Mouse (Mus musculus) skeletal muscle tissue, adult 2 months (tissue): ENCODE results near the gene Il15.

Source experiments
- DNase-seq: peaks from one replicate; pipeline ENCODE4 v3.0.0-alpha.2; 2012; ENCODE audit warnings: low read depth, low spot score

The Il15 gene

DNA sequence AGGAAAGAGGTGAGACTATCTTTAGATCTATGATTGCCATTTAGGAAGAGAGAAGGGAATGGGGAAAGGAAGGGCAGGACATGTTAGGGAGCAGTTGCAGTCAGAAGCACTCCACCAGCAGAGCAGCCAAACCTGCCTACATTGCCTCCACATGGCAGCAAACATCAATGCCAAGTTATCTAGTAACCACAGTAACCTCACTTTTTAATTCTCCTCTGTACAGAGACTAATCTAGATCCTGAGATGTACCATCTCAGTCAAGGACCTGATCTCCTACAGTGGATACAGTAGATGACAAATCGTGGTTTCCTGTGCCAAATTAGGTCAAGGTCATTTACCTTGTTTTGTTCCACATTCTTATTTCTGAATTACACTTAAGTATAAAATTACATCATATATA, 42.0 kb downstream of the Il15 start:
- no peak for DNase-seq

- DNase-seq: no peak
These were observed 46.9 kb downstream of the Il15 start for GRCm38 (mm10) chr8:82356091-82356490.

DNA sequence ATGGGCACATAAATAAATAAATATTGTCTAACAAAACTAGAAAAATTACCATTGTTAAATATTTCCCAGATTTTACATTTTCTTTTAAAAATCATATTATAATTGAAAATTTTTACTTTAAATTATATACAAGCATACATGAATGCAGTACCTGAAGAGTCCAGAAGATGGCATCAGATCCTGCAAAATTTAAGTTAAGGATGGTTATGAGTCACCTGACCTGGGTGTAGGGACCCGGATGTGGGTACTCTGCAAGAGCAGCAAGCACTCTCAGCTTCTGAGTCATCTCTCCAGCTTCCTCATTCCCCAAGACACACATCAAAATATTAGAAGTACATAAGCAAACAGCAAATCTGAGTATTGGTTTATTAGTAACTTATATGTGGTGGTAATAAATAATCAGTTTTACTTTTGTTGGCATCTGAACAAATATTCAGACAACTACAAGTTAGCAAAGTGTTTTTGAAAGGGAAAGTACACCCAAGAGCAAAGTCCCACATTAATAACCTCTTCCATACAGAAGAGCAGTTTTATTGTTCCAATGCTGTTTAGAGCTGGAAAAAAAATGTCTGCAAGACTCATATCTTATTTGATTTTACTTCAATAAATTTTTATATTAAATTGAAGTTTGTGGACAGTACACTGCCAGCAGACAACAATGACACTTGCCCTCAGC, 51.6 kb downstream of the Il15 start:
- DNase-seq: peak; percentile 9

GRCm38 (mm10) chr8:82349299-82349698, 53.7 kb downstream of the Il15 start:
- no peak for DNase-seq

DNA sequence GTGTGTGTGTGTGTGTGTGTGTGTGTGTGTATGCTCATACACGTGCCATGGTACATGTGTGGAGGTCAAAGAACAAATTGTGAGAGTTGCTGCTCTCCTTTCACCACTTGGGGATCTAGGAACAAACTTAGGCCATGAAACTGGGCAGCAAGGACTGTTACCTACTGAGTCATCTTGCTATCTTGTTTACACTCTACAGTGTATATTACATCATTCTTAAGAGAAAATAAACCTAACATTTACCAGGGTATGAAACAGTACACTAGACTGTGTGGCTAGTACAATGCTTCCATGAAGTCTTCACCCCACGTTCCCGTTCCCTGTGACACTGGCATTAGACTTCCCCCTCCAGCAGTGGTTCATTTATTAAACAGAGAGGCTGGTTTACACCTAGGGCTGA, 56.5 kb downstream of the Il15 start:
- DNase-seq: no peak

- peak; percentile 8 for DNase-seq
These were observed 71.3 kb downstream of the Il15 start for GRCm38 (mm10) chr8:82331675-82332234.

DNA sequence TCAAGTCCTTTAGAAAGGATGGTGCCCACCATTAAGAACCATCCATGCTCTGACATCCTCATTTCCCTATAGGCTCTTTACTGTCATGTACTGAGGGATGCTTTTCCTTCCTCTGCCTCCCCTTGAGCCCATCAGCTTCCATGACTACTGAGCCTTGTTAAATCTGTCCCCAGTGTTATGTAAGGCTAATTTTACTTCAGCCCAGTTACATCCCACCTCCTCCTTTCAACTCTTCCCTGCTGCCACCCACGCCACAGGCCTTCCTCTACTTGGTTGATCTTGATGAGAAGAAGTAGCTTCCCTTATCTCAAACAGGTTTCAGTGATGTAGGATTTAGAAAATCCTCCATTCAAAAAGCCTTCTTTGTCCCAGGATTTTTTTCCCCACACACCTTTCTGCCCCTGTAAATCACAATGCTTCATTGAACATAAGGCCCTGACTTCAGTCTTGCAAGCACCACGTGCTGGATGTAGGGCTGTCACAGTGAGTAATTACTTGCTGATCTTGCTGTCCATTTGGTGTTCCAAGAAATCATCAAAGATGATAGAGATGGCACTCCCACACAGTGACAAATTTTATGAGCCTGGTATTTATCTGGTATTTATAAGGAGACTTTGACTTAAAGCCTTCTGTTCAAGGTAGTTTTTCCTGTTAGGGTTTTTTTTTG, 74.9 kb downstream of the Il15 start:
- no peak for DNase-seq

DNA sequence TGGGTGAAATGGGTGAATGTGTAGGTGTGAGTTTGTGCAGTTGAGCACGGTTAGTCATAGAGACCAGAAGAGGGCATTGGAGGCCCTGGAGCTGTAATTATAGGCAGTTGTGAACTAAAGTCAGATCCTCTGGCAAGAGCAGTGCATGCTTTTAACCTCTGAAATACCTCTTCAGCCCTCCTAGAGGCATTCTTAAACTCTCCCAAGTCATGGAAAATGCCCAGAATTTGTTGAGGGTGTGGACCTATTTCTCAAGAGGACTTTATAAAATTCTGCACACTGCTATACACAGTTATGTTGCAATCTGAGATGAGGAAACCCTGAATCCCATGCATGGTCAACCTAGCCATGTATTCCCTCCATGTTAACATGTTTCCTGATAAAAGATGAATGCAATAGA, 77.0 kb downstream of the Il15 start:
- no peak for DNase-seq

- no peak for DNase-seq
These were observed 77.4 kb downstream of the Il15 start for GRCm38 (mm10) chr8:82325586-82325985.

DNA sequence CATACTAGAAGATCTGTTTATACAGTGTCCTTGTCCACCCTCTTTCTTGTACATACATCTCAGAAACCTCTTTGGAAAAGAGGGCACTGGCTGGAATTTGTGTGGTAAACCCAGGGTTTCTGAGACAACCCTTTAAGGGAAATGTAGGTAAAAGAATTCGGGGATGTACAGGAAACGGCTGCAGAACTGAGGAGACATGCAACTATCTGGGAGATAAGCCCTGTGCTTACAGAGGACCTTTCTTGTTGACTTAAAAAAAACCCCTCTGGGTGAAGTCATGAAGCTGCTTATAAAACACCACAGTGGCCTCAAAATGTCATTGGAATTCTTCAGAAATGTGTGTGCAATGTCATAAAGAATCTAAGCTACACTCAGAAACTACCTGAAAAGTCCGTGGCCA, 85.6 kb downstream of the Il15 start:
- DNase-seq: no peak

DNA sequence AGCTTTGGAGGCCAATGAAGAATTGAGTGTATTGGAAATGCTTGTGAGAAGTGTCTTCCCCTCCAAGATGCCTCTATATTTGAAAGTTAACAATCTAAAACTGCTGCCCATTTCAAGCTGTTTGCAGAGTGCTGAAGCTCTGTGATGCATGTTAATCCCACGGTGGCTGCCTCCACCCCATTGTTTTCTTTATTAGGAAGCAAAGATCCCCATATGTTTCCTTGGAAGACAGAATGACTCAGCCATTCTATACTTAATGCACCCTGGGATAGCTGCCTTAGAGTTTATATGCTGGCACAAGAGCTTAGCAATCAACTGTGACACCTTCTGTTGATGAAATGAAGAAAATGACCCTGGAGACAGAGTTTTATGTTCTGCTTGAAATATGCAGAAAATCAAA, 96.6 kb downstream of the Il15 start:
- DNase-seq: no peak

DNA sequence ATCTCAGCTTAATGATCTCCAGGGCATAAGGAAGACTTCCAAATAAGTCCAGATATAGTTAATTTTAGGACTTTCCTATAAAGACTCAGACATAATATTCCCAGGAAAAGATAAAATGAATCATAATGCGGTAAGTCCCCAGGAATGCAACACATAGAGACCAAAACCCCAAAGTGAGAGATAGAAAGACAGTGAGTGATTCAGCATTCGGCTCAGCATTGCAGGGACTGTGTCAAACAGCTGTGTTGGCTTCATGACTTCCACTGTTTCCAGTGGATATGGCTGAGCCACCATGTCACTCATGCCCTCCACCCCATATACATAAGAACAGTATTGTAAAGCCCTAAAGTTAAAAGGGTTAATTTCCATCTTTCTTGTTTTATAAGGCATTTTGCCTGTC, 106.8 kb downstream of the Il15 start:
- DNase-seq: no peak

DNA sequence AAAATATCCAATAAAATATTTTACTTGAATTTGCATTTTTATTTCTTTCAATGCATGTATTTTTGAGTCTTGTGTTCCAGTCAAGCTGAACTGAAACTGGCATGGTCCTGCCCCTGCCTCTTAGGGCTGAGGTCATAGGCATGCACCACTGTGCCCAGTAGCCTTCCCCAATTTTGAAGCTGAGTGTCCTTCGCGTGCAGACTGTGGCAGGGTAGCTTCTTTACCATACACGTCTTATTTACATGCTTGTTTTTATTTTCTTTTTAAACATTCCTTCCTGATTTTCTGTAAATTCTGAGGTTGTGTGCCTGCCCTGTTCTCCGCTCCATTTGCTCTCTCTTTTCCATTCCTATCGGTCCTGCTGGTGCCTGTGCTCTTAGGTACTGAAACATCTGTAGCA, 111.4 kb downstream of the Il15 start:
- no peak for DNase-seq

DNA sequence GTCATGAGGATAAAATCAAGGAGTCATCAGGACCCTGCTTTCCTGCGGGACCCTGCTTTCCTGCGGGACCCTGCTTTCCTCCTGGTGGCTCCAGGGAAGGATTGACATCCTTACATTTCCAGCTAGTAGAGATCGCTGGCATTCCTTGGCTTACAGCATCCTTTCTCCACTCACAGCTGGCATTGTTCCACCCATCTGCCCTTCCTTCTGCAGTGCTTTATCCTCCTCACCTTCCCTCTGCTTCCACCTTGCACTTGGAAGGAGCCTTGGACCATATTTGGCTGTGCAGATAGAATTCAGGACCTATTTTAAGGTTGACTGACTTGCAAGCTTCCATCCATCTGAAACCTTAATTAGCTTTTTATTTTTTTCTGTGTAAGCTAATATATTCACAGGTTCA, 117.2 kb downstream of the Il15 start:
- no peak for DNase-seq

DNA sequence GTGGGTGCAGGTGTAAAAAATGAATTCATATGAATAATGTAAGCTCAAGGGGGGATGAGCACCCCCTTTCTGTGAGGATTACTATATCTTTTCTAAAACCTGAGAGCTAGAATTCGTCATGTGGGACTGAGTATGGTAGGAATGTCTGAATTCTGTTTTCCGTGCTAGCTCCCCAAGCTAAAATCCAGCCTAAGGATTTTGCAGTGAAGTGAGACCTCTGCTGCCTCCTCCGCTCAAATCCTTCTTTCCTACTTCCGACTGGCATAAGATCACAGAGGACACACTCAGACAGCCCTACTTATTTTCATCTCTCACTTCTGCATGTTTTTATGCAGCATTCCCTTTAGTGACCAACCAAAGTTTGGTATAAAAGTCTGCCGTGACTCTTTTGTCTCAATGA, 121.0 kb downstream of the Il15 start:
- no peak for DNase-seq
